Mouse (Mus musculus): Measurements from ENCODE around the gene Rbx1. TPM values are rescaled to one million over a fixed set of nuclear protein-coding genes. Genes with fewer than 3 reads are reported as not detected.

Gene Rbx1
- polyA plus RNA-seq, 2 experiments, result 233 to 532 TPM

GRCm38 (mm10) chr15:81461523-81461922, 4.6 kb upstream of the Rbx1 start:
- Histone ChIP-seq H3K4me1 (ENCODE audit: control insufficient read depth, insufficient read depth, low read length) (no peaks in the 10 kb centered on the region), H3K4me2 (replicated peaks; ENCODE audit: low read depth, low read length, severe bottlenecking) (no peak overlapping the region), H3K36me3 (ENCODE audit: control insufficient read depth, insufficient read depth, low read length) (peaks cover 7% of the 10 kb centered on the region; the same call in 1 of the 2 replicates), H3K27me3 (ENCODE audit: control insufficient read depth, insufficient read depth, low read length) (no peaks in the 10 kb centered on the region), H3K27ac (replicated peaks; ENCODE audit: low read depth, low read length) (no peak overlapping the region), H3K4me3 (replicated peaks; ENCODE audit: low read length) (no peak overlapping the region), H3K9ac (ENCODE audit: low read depth, low read length, severe bottlenecking) (no peak overlapping the region), H3K9me3 (ENCODE audit: control insufficient read depth, low read length) (no peaks in the 10 kb centered on the region)
- ATAC-seq (ENCODE audit: low FRiP score, low read depth), result no peak
- DNase-seq (ENCODE audit: low spot score), result no peak
- 82% methylated on average over 7 of the region's 7 CpGs for whole genome bisulfite sequencing
- no peak for TF ChIP-seq POLR2A (IDR thresholded peaks at IDR 0.05; ENCODE audit: borderline replicate concordance, extremely low read depth, insufficient read depth, insufficient read length)

- peak overlapping the region; percentile 75 for H3K9ac ChIP-seq (ENCODE audit: low read depth, low read length, severe bottlenecking)
- H3K4me2 ChIP-seq (replicated peaks; ENCODE audit: low read depth, low read length, severe bottlenecking), result peak overlapping the region; percentile 76
- H3K27me3 ChIP-seq (ENCODE audit: control insufficient read depth, insufficient read depth, low read length), result no peaks in the 10 kb centered on the region
- peaks cover 19% of the 10 kb centered on the region for H3K36me3 ChIP-seq (ENCODE audit: control insufficient read depth, insufficient read depth, low read length)
- ATAC-seq (ENCODE audit: low FRiP score, low read depth), result no peak
- DNase-seq (ENCODE audit: low spot score), result no peak
- H3K27ac ChIP-seq (replicated peaks; ENCODE audit: low read depth, low read length), result peak overlapping the region; percentile 87
- WGBS, result 74% methylated on average over 12 of the region's 12 CpGs
- no peaks in the 10 kb centered on the region for H3K9me3 ChIP-seq (ENCODE audit: control insufficient read depth, low read length)
- H3K4me3 ChIP-seq (replicated peaks; ENCODE audit: low read length), result peak overlapping the region; percentile 68
- TF ChIP-seq POLR2A (IDR thresholded peaks at IDR 0.05; ENCODE audit: borderline replicate concordance, extremely low read depth, insufficient read depth, insufficient read length), result no peak
- H3K4me1 ChIP-seq (ENCODE audit: control insufficient read depth, insufficient read depth, low read length), result peaks cover 5% of the 10 kb centered on the region
These were observed 958 bp upstream of the Rbx1 start for GRCm38 (mm10) chr15:81465016-81465660.

- peak overlapping the region; percentile 71 for H3K9ac ChIP-seq (ENCODE audit: low read depth, low read length, severe bottlenecking)
- H3K27ac ChIP-seq (replicated peaks; ENCODE audit: low read depth, low read length), result peak overlapping the region; percentile 71
- TF ChIP-seq POLR2A (IDR thresholded peaks at IDR 0.05; ENCODE audit: borderline replicate concordance, extremely low read depth, insufficient read depth, insufficient read length), result 0 out of 2 replicates have a peak, but pooled peaks have one; percentile 10
- peak overlapping the region; percentile 68 for H3K4me3 ChIP-seq (replicated peaks; ENCODE audit: low read length)
- ATAC-seq (ENCODE audit: low FRiP score, low read depth) (no peak), DNase-seq (ENCODE audit: low spot score) (no peak)
- H3K9me3 ChIP-seq (ENCODE audit: control insufficient read depth, low read length), result no peaks in the 10 kb centered on the region
- H3K36me3 ChIP-seq (ENCODE audit: control insufficient read depth, insufficient read depth, low read length), result peaks cover 31% of the 10 kb centered on the region
- H3K27me3 ChIP-seq (ENCODE audit: control insufficient read depth, insufficient read depth, low read length), result no peaks in the 10 kb centered on the region
- H3K4me1 ChIP-seq (ENCODE audit: control insufficient read depth, insufficient read depth, low read length), result peaks cover 5% of the 10 kb centered on the region
- 0% methylated on average over 15 of the region's 15 CpGs for WGBS
- peak overlapping the region; percentile 66 for H3K4me2 ChIP-seq (replicated peaks; ENCODE audit: low read depth, low read length, severe bottlenecking)
These were observed 630 bp downstream of the Rbx1 start for GRCm38 (mm10) chr15:81466738-81467113.

- no peak overlapping the region for H3K9ac ChIP-seq (ENCODE audit: low read depth, low read length, severe bottlenecking)
- ATAC-seq (ENCODE audit: low FRiP score, low read depth) (no peak), DNase-seq (ENCODE audit: low spot score) (no peak)
- H3K27ac ChIP-seq (replicated peaks; ENCODE audit: low read depth, low read length), result no peak overlapping the region
- H3K4me3 ChIP-seq (replicated peaks; ENCODE audit: low read length), result no peak overlapping the region
- TF ChIP-seq POLR2A (IDR thresholded peaks at IDR 0.05; ENCODE audit: borderline replicate concordance, extremely low read depth, insufficient read depth, insufficient read length), result no peak
- 65% methylated on average over 8 of the region's 8 CpGs for WGBS
- H3K4me1 ChIP-seq (ENCODE audit: control insufficient read depth, insufficient read depth, low read length), result peaks cover 5% of the 10 kb centered on the region
- no peak overlapping the region for H3K4me2 ChIP-seq (replicated peaks; ENCODE audit: low read depth, low read length, severe bottlenecking)
- peaks cover 67% of the 10 kb centered on the region for H3K36me3 ChIP-seq (ENCODE audit: control insufficient read depth, insufficient read depth, low read length)
- no peaks in the 10 kb centered on the region for H3K9me3 ChIP-seq (ENCODE audit: control insufficient read depth, low read length)
- no peaks in the 10 kb centered on the region for H3K27me3 ChIP-seq (ENCODE audit: control insufficient read depth, insufficient read depth, low read length)
These were observed 4.6 kb downstream of the Rbx1 start for GRCm38 (mm10) chr15:81470735-81471134.

- Histone ChIP-seq H3K36me3 (ENCODE audit: control insufficient read depth, insufficient read depth, low read length) (peaks cover 67% of the 10 kb centered on the region), H3K27ac (replicated peaks; ENCODE audit: low read depth, low read length) (no peak overlapping the region), H3K4me1 (ENCODE audit: control insufficient read depth, insufficient read depth, low read length) (peaks cover 4% of the 10 kb centered on the region), H3K4me2 (replicated peaks; ENCODE audit: low read depth, low read length, severe bottlenecking) (no peak overlapping the region), H3K27me3 (ENCODE audit: control insufficient read depth, insufficient read depth, low read length) (no peaks in the 10 kb centered on the region), H3K4me3 (replicated peaks; ENCODE audit: low read length) (no peak overlapping the region), H3K9me3 (ENCODE audit: control insufficient read depth, low read length) (no peaks in the 10 kb centered on the region), H3K9ac (ENCODE audit: low read depth, low read length, severe bottlenecking) (no peak overlapping the region)
- ATAC-seq (ENCODE audit: low FRiP score, low read depth) (no peak), DNase-seq (ENCODE audit: low spot score) (no peak)
- 96% methylated on average over 5 of the region's 5 CpGs for WGBS
- no peak for TF ChIP-seq POLR2A (IDR thresholded peaks at IDR 0.05; ENCODE audit: borderline replicate concordance, extremely low read depth, insufficient read depth, insufficient read length)
These were observed 6.2 kb downstream of the Rbx1 start for GRCm38 (mm10) chr15:81472256-81472655.
